Mouse (Mus musculus) lung, postnatal 0 days (tissue): ENCODE results near the gene Cib4. TPM values are rescaled to one million over a fixed set of nuclear protein-coding genes. Genes with fewer than 3 reads are reported as not detected.

ENCODE experiments used
- ATAC-seq: fragments of 200-750 bp; cut with Nextera tagmentation; 2 replicates; pipeline ENCODE4 v1.8.0; 2017; ENCODE audit warnings: moderate library complexity
- DNase-seq: peaks from one replicate; pipeline ENCODE4 v3.0.0-alpha.2; 2016; ENCODE audit warnings: low spot score
- H3K27ac ChIP-seq: fragments of 300-500 bp; sonication (generic); 2 replicates; pipeline ENCODE4 v1.5.1; 2014; ENCODE audit warnings: antibody characterized with exemption, mild to moderate bottlenecking, low read length, mixed read lengths
- H3K27me3 ChIP-seq: fragments of 300-500 bp; sonication (generic); replicated peaks from 2 replicates; pipeline ENCODE4 v1.6.1; 2014; ENCODE audit warnings: low read length, mixed read lengths; ENCODE audit not compliant: insufficient read depth
- H3K36me3 ChIP-seq: fragments of 300-500 bp; sonication (generic); 2 replicates; pipeline ENCODE4 v1.6.1; 2014; ENCODE audit warnings: low read length, mixed read lengths; ENCODE audit not compliant: insufficient read depth
- H3K4me1 ChIP-seq: fragments of 300-500 bp; sonication (generic); 2 replicates; pipeline ENCODE4 v1.6.1; 2014; ENCODE audit warnings: antibody characterized with exemption, low read depth, low read length, mixed read lengths; ENCODE audit not compliant: insufficient read depth
- H3K4me2 ChIP-seq: fragments of 300-500 bp; sonication (generic); replicated peaks from 2 replicates; pipeline ENCODE4 v1.6.1; 2014; ENCODE audit warnings: low read depth, mild to moderate bottlenecking, low read length, moderate library complexity, mixed read lengths
- H3K4me3 ChIP-seq: fragments of 300-500 bp; sonication (generic); 2 replicates; pipeline ENCODE4 v1.5.1; 2014; ENCODE audit warnings: low read depth, low read length
- H3K9ac ChIP-seq: fragments of 300-500 bp; sonication (generic); replicated peaks from 2 replicates; pipeline ENCODE4 v1.6.1; 2014; ENCODE audit warnings: low read depth, mild to moderate bottlenecking
- H3K9me3 ChIP-seq: fragments of 300-500 bp; sonication (generic); 2 replicates; pipeline ENCODE4 v1.6.1; 2016; ENCODE audit warnings: low read length, mixed read lengths
- CTCF ChIP-seq: IDR thresholded peaks from 2 replicates; pipeline ENCODE4 v1.5.1; 2016; ENCODE audit warnings: antibody characterized with exemption, mild to moderate bottlenecking
- EP300 ChIP-seq: IDR thresholded peaks from 2 replicates; pipeline ENCODE4 v1.6.1; 2016; ENCODE audit warnings: antibody characterized with exemption, mild to moderate bottlenecking, control low read depth
- WGBS: fragments of 180-500 bp; shearing (Covaris S2); extraction: QIAGEN DNeasy Blood & Tissue Kit; methylation state at CpG from one replicate; pipeline ENCODE4 v1.1.7; 2014; 5-methylcytosine and 5-hydroxymethylcytosine counted together
- polyA plus RNA-seq: library from polyadenylated mRNA; unstranded; fragments of >200 nt; fragmentation: Nextera tagmentation; extraction: Ambion mirVana; gene quantifications from 2 replicates; pipeline ENCODE4 v1.2.1, GENCODE M21; 2015

Cib4 gene
- 0.26 TPM in 1 of 2 replicates, not detected in the other for polyA plus RNA-seq

DNA sequence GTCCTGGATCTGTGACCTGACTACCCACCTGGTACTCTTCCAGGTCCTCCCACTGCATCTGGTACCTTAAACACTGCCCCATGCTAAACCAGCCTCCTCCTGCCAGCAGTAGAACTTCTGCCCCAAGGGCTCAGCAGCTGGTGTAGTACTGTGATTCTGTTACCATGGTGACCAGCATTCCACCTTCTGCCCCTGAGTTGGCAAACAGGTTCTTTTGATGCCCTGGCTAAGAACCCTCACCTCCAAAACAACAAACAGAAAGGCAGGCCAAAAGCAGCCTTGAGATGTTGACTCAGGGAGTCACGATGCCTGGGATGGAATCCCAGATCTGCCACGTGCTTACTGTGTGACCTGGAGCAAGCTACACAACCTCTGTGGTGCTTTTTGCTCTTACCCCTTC is at the start of gene Cib4:
Gene Cib4, minus strand, starts transcription at position 139 of the 400 bp plus-strand sequence.
- Histone ChIP-seq H3K4me1 (no peaks in the 10 kb centered on the region), H3K9me3 (no peaks in the 10 kb centered on the region), H3K4me3 (no peak within 1 kb of the TSS), H3K4me2 (no peak within 1 kb of the TSS), H3K36me3 (no peaks in the 10 kb centered on the region), H3K27me3 (no peaks in the 10 kb centered on the region), H3K9ac (no peak within 1 kb of the TSS), H3K27ac (no peak within 1 kb of the TSS)
- ATAC-seq (peak; percentile 79), DNase-seq (peak; percentile 72)
- TF ChIP-seq EP300 (no peak), CTCF (no peak)
- 35% methylated on average over 2 of the region's 2 CpGs for WGBS

DNA sequence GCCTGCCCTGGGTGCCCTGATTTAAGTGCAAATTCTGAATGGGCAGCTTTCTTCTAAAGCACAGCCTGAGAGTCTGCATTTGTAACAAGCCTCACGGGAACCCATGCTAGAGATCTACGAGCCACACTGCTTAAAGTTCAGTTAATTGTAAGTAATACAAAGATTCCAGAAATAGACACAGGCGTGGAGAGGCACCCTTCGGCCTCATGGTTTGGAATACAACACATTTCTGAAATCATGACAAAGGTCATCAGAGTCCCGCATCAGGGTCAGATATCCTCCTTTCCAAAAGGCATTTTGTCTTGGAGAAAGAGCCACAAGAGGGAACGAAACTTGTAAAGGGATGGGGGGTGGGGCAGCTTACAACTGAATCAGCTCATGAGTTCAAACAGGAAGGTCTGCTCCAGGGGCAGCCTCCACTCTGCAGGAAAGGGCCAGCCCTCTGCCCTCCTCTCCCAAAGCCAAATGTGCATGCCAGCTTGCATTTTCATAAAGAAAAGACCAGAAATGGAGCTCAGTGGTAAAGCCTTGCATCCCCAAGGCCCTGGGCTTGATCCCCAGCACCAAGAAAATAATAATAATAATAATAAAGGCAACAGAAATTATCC is 49.4 kb upstream of the Cib4 start:
- peaks cover 7% of the 10 kb centered on the region; the same call in 1 of the 2 replicates for H3K4me1 ChIP-seq

DNA sequence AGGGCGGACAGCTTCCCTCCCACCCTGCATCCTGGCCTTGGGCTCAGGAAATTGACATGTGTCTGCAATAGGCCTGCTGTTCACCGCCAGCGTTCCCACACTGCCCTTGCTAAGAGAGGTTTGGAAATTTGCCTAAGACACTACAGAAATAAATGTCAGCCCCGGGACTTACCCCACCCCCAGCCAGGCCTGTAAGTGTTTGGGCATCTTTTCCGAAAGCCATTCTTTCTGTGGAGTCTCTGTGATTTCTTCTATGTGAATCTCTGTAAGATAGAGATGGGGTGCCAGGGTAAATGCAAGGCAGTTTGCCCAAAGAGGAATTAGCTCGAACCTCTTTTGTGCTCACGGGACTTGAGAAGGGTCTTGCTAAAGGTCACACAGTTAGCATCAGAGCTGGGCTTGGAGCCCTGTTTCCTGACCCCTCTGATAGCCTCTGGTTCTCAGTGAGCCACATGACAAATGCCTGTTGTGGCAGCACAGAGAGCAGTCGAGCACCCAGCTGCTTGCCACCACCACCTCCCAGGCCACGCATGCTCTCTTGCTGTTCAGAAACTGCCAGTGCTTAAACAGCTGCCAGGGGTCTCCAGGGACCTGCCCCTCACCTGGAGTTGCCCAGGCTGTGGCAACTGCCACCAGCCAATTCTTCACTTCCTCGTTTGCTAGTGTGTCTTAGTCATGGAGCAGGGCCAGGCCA is 48.3 kb upstream of the Cib4 start:
- no peaks in the 10 kb centered on the region for H3K9me3 ChIP-seq
- H3K4me2 ChIP-seq, result no peak overlapping the region
- H3K4me3 ChIP-seq, result no peak overlapping the region
- H3K4me1 ChIP-seq, result peaks cover 7% of the 10 kb centered on the region; the same call in 1 of the 2 replicates
- no peaks in the 10 kb centered on the region for H3K36me3 ChIP-seq
- H3K27me3 ChIP-seq, result peaks cover 11% of the 10 kb centered on the region
- 16% methylated on average over 10 of the region's 10 CpGs for WGBS
- peak overlapping the region; percentile 15; the same call in 1 of the 2 replicates for H3K27ac ChIP-seq
- TF ChIP-seq CTCF, result no peak
- TF ChIP-seq EP300, result no peak
- peak; percentile 71 for DNase-seq
- peak; percentile 55 for ATAC-seq
- H3K9ac ChIP-seq, result no peak overlapping the region

More for the DNA sequence above, 49.4 kb upstream of the Cib4 start:
- no peak overlapping the region for H3K27ac ChIP-seq
- WGBS, result 42% methylated on average over 6 of the region's 6 CpGs
- peaks cover 2% of the 10 kb centered on the region for H3K27me3 ChIP-seq
- H3K4me2 ChIP-seq, result no peak overlapping the region
- no peak for DNase-seq
- no peaks in the 10 kb centered on the region for H3K9me3 ChIP-seq
- TF ChIP-seq CTCF (no peak), EP300 (no peak)
- no peak overlapping the region for H3K4me3 ChIP-seq
- no peak for ATAC-seq
- no peaks in the 10 kb centered on the region for H3K36me3 ChIP-seq
- no peak overlapping the region for H3K9ac ChIP-seq

DNA sequence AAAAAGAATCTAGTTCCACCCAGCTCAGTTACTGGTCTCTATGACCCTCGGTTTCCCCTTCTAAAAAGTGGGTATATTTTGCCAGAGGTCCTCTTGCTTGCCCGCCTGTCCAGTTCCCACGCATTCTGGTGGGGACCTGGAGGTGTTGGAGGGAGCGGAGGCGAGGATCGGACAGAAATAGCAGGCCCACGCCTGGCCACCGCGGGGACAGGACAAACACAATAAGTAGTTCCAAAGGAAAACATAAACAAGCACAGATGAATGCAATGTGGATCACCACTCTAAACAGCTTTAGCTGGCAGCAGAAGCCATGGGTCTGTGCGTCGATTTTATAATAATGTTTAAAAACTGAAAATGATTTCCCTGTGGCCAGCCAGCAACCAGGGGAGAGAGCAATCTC is 47.7 kb upstream of the Cib4 start:
- ATAC-seq (no peak), DNase-seq (no peak)
- H3K4me2 ChIP-seq, result no peak overlapping the region
- no peak overlapping the region for H3K4me3 ChIP-seq
- 48% methylated on average over 11 of the region's 11 CpGs for WGBS
- H3K4me1 ChIP-seq, result peaks cover 13% of the 10 kb centered on the region
- H3K27me3 ChIP-seq, result peaks cover 11% of the 10 kb centered on the region
- H3K36me3 ChIP-seq, result no peaks in the 10 kb centered on the region
- H3K9me3 ChIP-seq, result no peaks in the 10 kb centered on the region
- H3K9ac ChIP-seq, result no peak overlapping the region
- no peak for TF ChIP-seq CTCF
- TF ChIP-seq EP300, result 0 out of 2 replicates have a peak, but pooled peaks have one; percentile 4
- H3K27ac ChIP-seq, result peak overlapping the region; percentile 15; the same call in 1 of the 2 replicates

DNA sequence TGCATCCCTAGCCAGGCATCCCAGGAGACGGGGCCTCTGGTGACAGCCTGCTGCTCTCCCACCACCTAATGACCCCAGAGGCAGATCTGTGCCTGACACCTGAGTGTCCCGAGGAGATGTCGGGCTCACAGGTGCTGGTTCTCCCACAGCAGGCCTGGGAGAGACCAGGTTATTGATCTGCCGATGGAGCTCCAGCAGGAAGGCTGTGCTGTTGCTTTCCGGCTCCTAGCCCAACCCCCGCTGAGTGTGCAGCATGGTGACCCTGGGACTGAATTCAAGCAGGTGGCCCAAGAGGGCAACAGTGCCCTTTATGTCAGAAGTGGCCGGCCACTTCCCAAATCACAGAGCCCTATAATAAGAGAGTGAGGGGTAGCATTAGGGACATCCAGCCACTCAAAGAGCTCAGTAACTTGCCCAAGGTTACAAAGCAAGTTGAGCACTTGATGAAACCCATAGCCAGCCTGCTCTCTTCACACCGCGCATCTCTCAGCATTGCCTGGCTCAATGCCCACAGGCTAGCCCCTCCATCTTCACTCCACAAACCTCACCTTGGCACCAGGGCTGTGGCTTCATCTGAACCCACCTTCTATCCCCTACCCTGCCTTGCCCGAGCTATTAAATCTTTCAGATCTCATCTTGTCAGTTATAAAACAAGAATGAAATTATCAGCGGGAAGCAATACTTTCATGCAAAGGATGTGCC is 46.8 kb upstream of the Cib4 start:
- DNase-seq, result no peak
- WGBS, result 73% methylated on average over 11 of the region's 11 CpGs
- ATAC-seq, result no peak
- Histone ChIP-seq H3K36me3 (no peaks in the 10 kb centered on the region), H3K27ac (no peak overlapping the region), H3K4me3 (no peak overlapping the region), H3K4me1 (peaks cover 13% of the 10 kb centered on the region), H3K4me2 (no peak overlapping the region), H3K9ac (no peak overlapping the region), H3K9me3 (no peaks in the 10 kb centered on the region), H3K27me3 (peaks cover 11% of the 10 kb centered on the region)
- TF ChIP-seq CTCF (no peak), EP300 (no peak)

DNA sequence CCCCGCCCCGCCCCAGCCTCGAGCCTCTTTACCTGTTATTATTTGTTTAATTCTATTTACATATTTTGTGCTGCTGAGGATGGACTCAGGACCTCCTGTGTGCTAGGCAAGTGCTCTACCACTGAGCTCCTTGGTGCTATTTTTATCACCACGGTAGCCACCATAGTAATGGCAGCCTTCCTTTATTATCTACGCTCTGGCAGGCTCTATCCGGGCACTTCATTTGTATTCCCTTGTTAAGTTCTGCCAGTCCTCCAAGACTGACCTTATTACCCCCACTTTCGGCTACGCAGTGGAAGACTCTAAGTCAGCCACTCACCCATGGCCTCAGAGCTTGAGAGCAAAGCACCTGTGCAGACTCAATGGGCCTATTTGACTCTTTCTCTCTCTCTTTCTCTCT is 46.1 kb upstream of the Cib4 start:
- DNase-seq (no peak), ATAC-seq (no peak)
- peaks cover 13% of the 10 kb centered on the region for H3K4me1 ChIP-seq
- no peak overlapping the region for H3K4me2 ChIP-seq
- H3K4me3 ChIP-seq, result no peak overlapping the region
- no peak overlapping the region for H3K27ac ChIP-seq
- H3K9me3 ChIP-seq, result no peaks in the 10 kb centered on the region
- TF ChIP-seq EP300 (no peak), CTCF (no peak)
- no peaks in the 10 kb centered on the region for H3K36me3 ChIP-seq
- H3K27me3 ChIP-seq, result peaks cover 11% of the 10 kb centered on the region
- 64% methylated on average over 8 of the region's 8 CpGs for WGBS
- H3K9ac ChIP-seq, result no peak overlapping the region
